Mouse (Mus musculus) gastrocnemius, adult 18-20 months (tissue): ENCODE results near the gene Atxn2l. TPM values are rescaled to one million over a fixed set of nuclear protein-coding genes. Genes with fewer than 3 reads are reported as not detected.

ENCODE experiments used
- DNase-seq: peaks from one replicate; pipeline ENCODE4 v3.0.0; 2021; ENCODE audit warnings: low spot score
- total RNA-seq, 2 experiments: library from RNA; stranded (reverse); gene quantifications; 2 replicates each; pipeline ENCODE4 v1.2.3; 2021

The Atxn2l gene
- total RNA-seq, 2 experiments from 2014 or later, result 28.4 to 33.1 TPM

GRCm38 (mm10) chr7:126463547-126463946 is 39.7 kb downstream of the Atxn2l start:
- peak; percentile 71 for DNase-seq

- DNase-seq, result peak; percentile 87
Observed at GRCm38 (mm10) chr7:126463004-126463403, 40.2 kb downstream of the Atxn2l start, which contains the start of gene Atp2a1. Atp2a1 (minus strand) TSS chr7:126463108.

GRCm38 (mm10) chr7:126461626-126462025 is 41.6 kb downstream of the Atxn2l start:
- DNase-seq, result no peak

GRCm38 (mm10) chr7:126460623-126461399 is 42.4 kb downstream of the Atxn2l start:
- DNase-seq, result no peak

- DNase-seq, result peak; percentile 86
Observed at GRCm38 (mm10) chr7:126458844-126459618, 44.2 kb downstream of the Atxn2l start.

- DNase-seq, result no peak
Observed at GRCm38 (mm10) chr7:126458225-126458624, 45.0 kb downstream of the Atxn2l start.

GRCm38 (mm10) chr7:126456382-126457266 is 46.6 kb downstream of the Atxn2l start:
- DNase-seq, result no peak

- DNase-seq, result no peak
Observed at GRCm38 (mm10) chr7:126455242-126455641, 48.0 kb downstream of the Atxn2l start.

- no peak for DNase-seq
Observed at GRCm38 (mm10) chr7:126453861-126454260, 49.4 kb downstream of the Atxn2l start.

GRCm38 (mm10) chr7:126452244-126452643 is 51.0 kb downstream of the Atxn2l start:
- DNase-seq, result no peak

- no peak for DNase-seq
Observed at GRCm38 (mm10) chr7:126450641-126451040, 52.6 kb downstream of the Atxn2l start.

GRCm38 (mm10) chr7:126449991-126450390 is 53.2 kb downstream of the Atxn2l start:
- DNase-seq, result no peak

- no peak for DNase-seq
Observed at GRCm38 (mm10) chr7:126448481-126448880, 54.8 kb downstream of the Atxn2l start.

- DNase-seq, result no peak
Observed at GRCm38 (mm10) chr7:126446217-126446616, 57.0 kb downstream of the Atxn2l start.

- no peak for DNase-seq
Observed at GRCm38 (mm10) chr7:126445104-126445815, 58.0 kb downstream of the Atxn2l start.

GRCm38 (mm10) chr7:126444536-126444935 is 58.7 kb downstream of the Atxn2l start:
- DNase-seq, result peak; percentile 64

GRCm38 (mm10) chr7:126443997-126444396 is 59.2 kb downstream of the Atxn2l start:
- no peak for DNase-seq
